Mouse (Mus musculus) stomach, embryonic 14.5 days (tissue): Measurements from ENCODE around the gene Btf3. TPM values are rescaled to one million over a fixed set of nuclear protein-coding genes. Genes with fewer than 3 reads are reported as not detected.

Experiments used
- ATAC-seq: fragments of 200-750 bp; cut with Nextera tagmentation; 2 replicates; pipeline ENCODE4 v1.8.0; 2017; ENCODE audit warnings: low read depth, moderate TSS enrichment; ENCODE audit not compliant: insufficient number of reproducible peaks, insufficient read depth, low FRiP score
- H3K27ac ChIP-seq: fragments of 300-500 bp; sonication (generic); 2 replicates; pipeline ENCODE4 v1.5.1; 2014; ENCODE audit warnings: mild to moderate bottlenecking, low read length, moderate library complexity, mixed read lengths
- H3K27me3 ChIP-seq: fragments of 300-500 bp; sonication (generic); 2 replicates; pipeline ENCODE4 v1.6.1; 2014; ENCODE audit warnings: low read length, control low read depth, mixed read lengths; ENCODE audit not compliant: control insufficient read depth, insufficient read depth
- H3K36me3 ChIP-seq: fragments of 300-500 bp; sonication (generic); 2 replicates; pipeline ENCODE4 v1.6.1; 2014; ENCODE audit warnings: mild to moderate bottlenecking, control low read depth, low read length, moderate library complexity, mixed read lengths; ENCODE audit not compliant: control insufficient read depth, insufficient read depth
- H3K4me1 ChIP-seq: fragments of 300-500 bp; sonication (generic); 2 replicates; pipeline ENCODE4 v1.6.1; 2014; ENCODE audit warnings: low read length, control low read depth, mixed read lengths; ENCODE audit not compliant: control insufficient read depth, insufficient read depth
- H3K4me2 ChIP-seq: fragments of 300-500 bp; sonication (generic); replicated peaks from 2 replicates; pipeline ENCODE4 v1.6.1; 2014; ENCODE audit warnings: low read depth, low read length, control low read depth
- H3K4me3 ChIP-seq: fragments of 300-500 bp; sonication (generic); 2 replicates; pipeline ENCODE4 v1.5.1; 2014; ENCODE audit warnings: low read depth, low read length, control low read depth
- H3K9ac ChIP-seq: fragments of 300-500 bp; sonication (generic); replicated peaks from 2 replicates; pipeline ENCODE4 v1.6.1; 2014; ENCODE audit warnings: low read depth, mild to moderate bottlenecking, control low read depth, low read length, moderate library complexity, mixed read lengths
- H3K9me3 ChIP-seq: fragments of 300-500 bp; sonication (generic); 2 replicates; pipeline ENCODE4 v1.6.1; 2016; ENCODE audit warnings: low read depth, low read length, control low read depth; ENCODE audit not compliant: control insufficient read depth
- WGBS: fragments of 180-500 bp; shearing (Covaris S2); extraction: QIAGEN DNeasy Blood & Tissue Kit; methylation state at CpG from one replicate; pipeline ENCODE4 v1.1.7; 2014; 5-methylcytosine and 5-hydroxymethylcytosine counted together
- polyA plus RNA-seq: library from polyadenylated mRNA; unstranded; fragments of >200 nt; fragmentation: Nextera tagmentation; extraction: Ambion mirVana; gene quantifications from 2 replicates; pipeline ENCODE4 v1.2.1, GENCODE M21; 2014

Gene Btf3
- polyA plus RNA-seq = 666 and 685 TPM in 2 replicates

- peak within 1 kb of the TSS; percentile 90 for H3K27ac ChIP-seq
- peak within 1 kb of the TSS; percentile 82 for H3K4me2 ChIP-seq
- under 1% methylated on average over 87 of the region's 90 CpGs for WGBS
- peaks cover 10% of the 10 kb centered on the region for H3K36me3 ChIP-seq
- ATAC-seq = peak; percentile 89
- H3K27me3 ChIP-seq = no peaks in the 10 kb centered on the region
- peak within 1 kb of the TSS; percentile 99 for H3K9ac ChIP-seq
- H3K4me3 ChIP-seq = peak within 1 kb of the TSS; percentile 99
- H3K4me1 ChIP-seq = peaks cover 12% of the 10 kb centered on the region; the same call in 1 of the 2 replicates
- H3K9me3 ChIP-seq = no peaks in the 10 kb centered on the region
Measured at GRCm38 (mm10) chr13:98316480-98317245, at the start of gene Btf3. TSS of gene Btf3 (minus strand) at chr13:98317006.

- Histone ChIP-seq H3K4me3 (0 out of 2 replicates have a peak overlapping the region, but pooled peaks have one; percentile 9), H3K9me3 (no peaks in the 10 kb centered on the region), H3K4me1 (peaks cover 3% of the 10 kb centered on the region; the same call in 1 of the 2 replicates), H3K9ac (no peak overlapping the region), H3K27ac (no peak overlapping the region), H3K27me3 (peaks cover 51% of the 10 kb centered on the region), H3K4me2 (peak overlapping the region; percentile 26), H3K36me3 (no peaks in the 10 kb centered on the region)
- WGBS = under 1% methylated on average over 52 of the region's 52 CpGs
- ATAC-seq = no peak; the same call in 1 of the 2 replicates
Measured at GRCm38 (mm10) chr13:98365766-98366421, 49.1 kb upstream of the Btf3 start.

GRCm38 (mm10) chr13:98365081-98365480 is 48.3 kb upstream of the Btf3 start:
- peaks cover 3% of the 10 kb centered on the region; the same call in 1 of the 2 replicates for H3K4me1 ChIP-seq
- H3K4me2 ChIP-seq = no peak overlapping the region
- peaks cover 59% of the 10 kb centered on the region for H3K27me3 ChIP-seq
- no peak overlapping the region for H3K9ac ChIP-seq
- no peak for ATAC-seq
- H3K36me3 ChIP-seq = no peaks in the 10 kb centered on the region
- 1% methylated on average over 8 of the region's 8 CpGs for WGBS
- H3K27ac ChIP-seq = no peak overlapping the region
- no peak overlapping the region for H3K4me3 ChIP-seq
- no peaks in the 10 kb centered on the region for H3K9me3 ChIP-seq

- no peak overlapping the region for H3K9ac ChIP-seq
- no peaks in the 10 kb centered on the region for H3K36me3 ChIP-seq
- no peak for ATAC-seq
- H3K4me3 ChIP-seq = no peak overlapping the region
- WGBS = 10% methylated on average over 4 of the region's 4 CpGs
- H3K9me3 ChIP-seq = no peaks in the 10 kb centered on the region
- no peak overlapping the region for H3K4me2 ChIP-seq
- peaks cover 3% of the 10 kb centered on the region; the same call in 1 of the 2 replicates for H3K4me1 ChIP-seq
- peaks cover 60% of the 10 kb centered on the region for H3K27me3 ChIP-seq
- H3K27ac ChIP-seq = no peak overlapping the region
Measured at GRCm38 (mm10) chr13:98363046-98363445, 46.2 kb upstream of the Btf3 start.

GRCm38 (mm10) chr13:98361161-98361560 is 44.4 kb upstream of the Btf3 start:
- H3K27me3 ChIP-seq = peaks cover 57% of the 10 kb centered on the region
- WGBS = 7% methylated on average over 5 of the region's 5 CpGs
- no peak for ATAC-seq

GRCm38 (mm10) chr13:98360391-98360790 is 43.6 kb upstream of the Btf3 start:
- no peak for ATAC-seq
- no peaks in the 10 kb centered on the region for H3K36me3 ChIP-seq
- WGBS = 2% methylated on average over 6 of the region's 6 CpGs

More at GRCm38 (mm10) chr13:98361161-98361560, 44.4 kb upstream of the Btf3 start:
- H3K36me3 ChIP-seq = no peaks in the 10 kb centered on the region
- H3K9me3 ChIP-seq = no peaks in the 10 kb centered on the region
- no peak overlapping the region for H3K27ac ChIP-seq
- no peak overlapping the region for H3K4me3 ChIP-seq
- no peak overlapping the region for H3K4me2 ChIP-seq
- H3K4me1 ChIP-seq = peaks cover 3% of the 10 kb centered on the region; the same call in 1 of the 2 replicates
- no peak overlapping the region for H3K9ac ChIP-seq

GRCm38 (mm10) chr13:98359337-98359736 is 42.5 kb upstream of the Btf3 start:
- Histone ChIP-seq H3K9ac (no peak overlapping the region), H3K36me3 (no peaks in the 10 kb centered on the region), H3K27ac (no peak overlapping the region), H3K4me1 (peaks cover 11% of the 10 kb centered on the region), H3K4me2 (no peak overlapping the region), H3K27me3 (peaks cover 61% of the 10 kb centered on the region), H3K9me3 (no peaks in the 10 kb centered on the region), H3K4me3 (no peak overlapping the region)
- ATAC-seq = no peak
- WGBS = 4% methylated on average over 7 of the region's 8 CpGs

More at GRCm38 (mm10) chr13:98360391-98360790, 43.6 kb upstream of the Btf3 start:
- H3K4me2 ChIP-seq = no peak overlapping the region
- no peak overlapping the region for H3K27ac ChIP-seq
- no peak overlapping the region for H3K4me3 ChIP-seq
- peaks cover 3% of the 10 kb centered on the region; the same call in 1 of the 2 replicates for H3K4me1 ChIP-seq
- no peak overlapping the region for H3K9ac ChIP-seq
- H3K27me3 ChIP-seq = peaks cover 53% of the 10 kb centered on the region
- H3K9me3 ChIP-seq = no peaks in the 10 kb centered on the region

GRCm38 (mm10) chr13:98358424-98359181 is 41.8 kb upstream of the Btf3 start:
- H3K4me3 ChIP-seq = no peak overlapping the region
- no peak overlapping the region for H3K27ac ChIP-seq
- 6% methylated on average over 23 of the region's 23 CpGs for WGBS
- H3K9me3 ChIP-seq = no peaks in the 10 kb centered on the region
- H3K4me2 ChIP-seq = no peak overlapping the region
- no peak overlapping the region for H3K9ac ChIP-seq
- peaks cover 18% of the 10 kb centered on the region for H3K4me1 ChIP-seq
- no peaks in the 10 kb centered on the region for H3K36me3 ChIP-seq
- ATAC-seq = no peak
- H3K27me3 ChIP-seq = peaks cover 67% of the 10 kb centered on the region
